Mouse (Mus musculus) forebrain, embryonic 12.5 days (tissue): ENCODE results near the gene Hps1. TPM values are rescaled to one million over a fixed set of nuclear protein-coding genes. Genes with fewer than 3 reads are reported as not detected.
"Not testable (repeated sequence)": the region's sequence is repeated elsewhere in the genome, so short reads cannot be mapped to it uniquely, and the experiment has no call there.

Source experiments
- ATAC-seq: fragments of 200-750 bp; cut with Nextera tagmentation; 2 replicates; pipeline ENCODE4 v1.8.0; 2017; ENCODE audit warnings: moderate TSS enrichment; ENCODE audit not compliant: low FRiP score
- H3K27ac ChIP-seq: fragments of 300-500 bp; sonication (generic); 2 replicates; pipeline ENCODE4 v1.5.1; 2016; ENCODE audit warnings: mild to moderate bottlenecking
- H3K27me3 ChIP-seq: fragments of 300-500 bp; sonication (generic); 2 replicates; pipeline ENCODE4 v1.6.1; 2016; ENCODE audit warnings: mild to moderate bottlenecking
- H3K36me3 ChIP-seq: fragments of 300-500 bp; sonication (generic); replicated peaks from 2 replicates; pipeline ENCODE4 v1.6.1; 2016; ENCODE audit warnings: mild to moderate bottlenecking
- H3K4me1 ChIP-seq: fragments of 300-500 bp; sonication (generic); 2 replicates; pipeline ENCODE4 v1.6.1; 2016
- H3K4me2 ChIP-seq: fragments of 300-500 bp; sonication (generic); 2 replicates; pipeline ENCODE4 v1.6.1; 2016; ENCODE audit warnings: mild to moderate bottlenecking, moderate library complexity
- H3K4me3 ChIP-seq: fragments of 300-500 bp; sonication (generic); replicated peaks from 2 replicates; pipeline ENCODE4 v1.5.1; 2016; ENCODE audit warnings: mild to moderate bottlenecking
- H3K9ac ChIP-seq: fragments of 300-500 bp; sonication (generic); 2 replicates; pipeline ENCODE4 v1.6.1; 2016; ENCODE audit warnings: mild to moderate bottlenecking
- H3K9me3 ChIP-seq: fragments of 300-500 bp; sonication (generic); 2 replicates; pipeline ENCODE4 v1.6.1; 2016
- WGBS: fragments of 180-500 bp; shearing (Covaris S2); methylation state at CpG from one replicate; pipeline ENCODE4 v1.1.7; 2016; 5-methylcytosine and 5-hydroxymethylcytosine counted together
- polyA plus RNA-seq: library from polyadenylated mRNA; unstranded; fragments of >200 nt; fragmentation: Nextera tagmentation; extraction: Ambion mirVana; gene quantifications from 2 replicates; pipeline ENCODE4 v1.2.1, GENCODE M21; 2016

Gene Hps1
- polyA plus RNA-seq, 1 experiment from 2014 or later: 16.9 TPM

- no peak overlapping the region for H3K9ac ChIP-seq
- H3K4me3 ChIP-seq: no peak overlapping the region
- 11% methylated on average over 8 of the region's 8 CpGs for WGBS
- peaks cover 10% of the 10 kb centered on the region; the same call in 1 of the 2 replicates for H3K27me3 ChIP-seq
- no peak for ATAC-seq
- H3K27ac ChIP-seq: no peak overlapping the region
- no peak overlapping the region for H3K4me2 ChIP-seq
- H3K4me1 ChIP-seq: peaks cover 22% of the 10 kb centered on the region
- H3K36me3 ChIP-seq: no peaks in the 10 kb centered on the region
- no peaks in the 10 kb centered on the region for H3K9me3 ChIP-seq
Measured at GRCm38 (mm10) chr19:42785562-42786220, 5.9 kb upstream of the Hps1 start.

- 44% methylated on average over 2 of the region's 2 CpGs for WGBS
- H3K36me3 ChIP-seq: no peaks in the 10 kb centered on the region
- H3K4me3 ChIP-seq: no peak overlapping the region
- H3K27ac ChIP-seq: no peak overlapping the region
- no peaks in the 10 kb centered on the region for H3K9me3 ChIP-seq
- H3K9ac ChIP-seq: no peak overlapping the region
- peaks cover 22% of the 10 kb centered on the region for H3K4me1 ChIP-seq
- H3K4me2 ChIP-seq: no peak overlapping the region
- ATAC-seq: no peak
- H3K27me3 ChIP-seq: peaks cover 10% of the 10 kb centered on the region; the same call in 1 of the 2 replicates
Measured at GRCm38 (mm10) chr19:42785129-42785528, 5.4 kb upstream of the Hps1 start.

- H3K27me3 ChIP-seq, H3K36me3 ChIP-seq, ATAC-seq, H3K9me3 ChIP-seq: not testable (repeated sequence)
- Histone ChIP-seq H3K4me3 (peak overlapping the region; percentile 55), H3K4me1 (peaks cover 19% of the 10 kb centered on the region), H3K27ac (peak overlapping the region; percentile 74; the same call in 1 of the 2 replicates), H3K4me2 (peak overlapping the region; percentile 59), H3K9ac (peak overlapping the region; percentile 57)
- whole genome bisulfite sequencing: 49% methylated on average over 7 of the region's 7 CpGs
Measured at GRCm38 (mm10) chr19:42780156-42780538, 369 bp upstream of the Hps1 start.

GRCm38 (mm10) chr19:42777801-42778200 lies 2.0 kb downstream of the Hps1 start:
- no peaks in the 10 kb centered on the region for H3K36me3 ChIP-seq
- H3K9ac ChIP-seq: no peak overlapping the region
- no peak overlapping the region for H3K4me3 ChIP-seq
- WGBS: 81% methylated on average over 5 of the region's 5 CpGs
- H3K27me3 ChIP-seq: no peaks in the 10 kb centered on the region
- H3K4me2 ChIP-seq: no peak overlapping the region
- no peak overlapping the region for H3K27ac ChIP-seq
- ATAC-seq: no peak
- H3K9me3 ChIP-seq: no peaks in the 10 kb centered on the region
- H3K4me1 ChIP-seq: peaks cover 12% of the 10 kb centered on the region

GRCm38 (mm10) chr19:42776813-42777212 lies 3.0 kb downstream of the Hps1 start:
- H3K36me3 ChIP-seq: no peaks in the 10 kb centered on the region
- no peak overlapping the region for H3K4me2 ChIP-seq
- H3K4me3 ChIP-seq: no peak overlapping the region
- no peaks in the 10 kb centered on the region for H3K9me3 ChIP-seq
- H3K27me3 ChIP-seq: no peaks in the 10 kb centered on the region
- 100% methylated on average over 1 of the region's 1 CpGs for WGBS
- H3K27ac ChIP-seq: no peak overlapping the region
- peaks cover 12% of the 10 kb centered on the region for H3K4me1 ChIP-seq
- no peak for ATAC-seq
- H3K9ac ChIP-seq: no peak overlapping the region

GRCm38 (mm10) chr19:42770141-42770872 lies 9.5 kb downstream of the Hps1 start:
- Histone ChIP-seq H3K27ac (no peak overlapping the region), H3K9ac (no peak overlapping the region), H3K4me2 (no peak overlapping the region), H3K4me1 (no peaks in the 10 kb centered on the region), H3K36me3 (peaks cover 18% of the 10 kb centered on the region; the same call in 1 of the 2 replicates), H3K27me3 (no peaks in the 10 kb centered on the region), H3K9me3 (no peaks in the 10 kb centered on the region), H3K4me3 (no peak overlapping the region)
- no peak for ATAC-seq
- 88% methylated on average over 23 of the region's 23 CpGs for WGBS

- Histone ChIP-seq H3K9me3 (no peaks in the 10 kb centered on the region), H3K9ac (no peak overlapping the region), H3K4me3 (no peak overlapping the region), H3K4me2 (no peak overlapping the region), H3K4me1 (no peaks in the 10 kb centered on the region), H3K27me3 (no peaks in the 10 kb centered on the region), H3K27ac (no peak overlapping the region), H3K36me3 (peaks cover 18% of the 10 kb centered on the region; the same call in 1 of the 2 replicates)
- WGBS: 91% methylated on average over 10 of the region's 10 CpGs
- ATAC-seq: no peak
Measured at GRCm38 (mm10) chr19:42769648-42770047, 10.1 kb downstream of the Hps1 start.

- 66% methylated on average over 8 of the region's 8 CpGs for whole genome bisulfite sequencing
- Histone ChIP-seq H3K9me3 (no peaks in the 10 kb centered on the region), H3K4me3 (no peak overlapping the region), H3K4me1 (no peaks in the 10 kb centered on the region), H3K36me3 (peaks cover 18% of the 10 kb centered on the region; the same call in 1 of the 2 replicates), H3K4me2 (no peak overlapping the region), H3K27me3 (no peaks in the 10 kb centered on the region), H3K9ac (no peak overlapping the region), H3K27ac (no peak overlapping the region)
- no peak for ATAC-seq
Measured at GRCm38 (mm10) chr19:42767361-42767760, 12.4 kb downstream of the Hps1 start.

- no peak for ATAC-seq
- Histone ChIP-seq H3K4me1 (no peaks in the 10 kb centered on the region), H3K4me3 (no peak overlapping the region), H3K4me2 (no peak overlapping the region), H3K27ac (no peak overlapping the region), H3K9me3 (no peaks in the 10 kb centered on the region), H3K9ac (no peak overlapping the region), H3K36me3 (peaks cover 14% of the 10 kb centered on the region; the same call in 1 of the 2 replicates), H3K27me3 (no peaks in the 10 kb centered on the region)
- WGBS: 76% methylated on average over 10 of the region's 10 CpGs
Measured at GRCm38 (mm10) chr19:42764398-42764797, 15.4 kb downstream of the Hps1 start.

- 93% methylated on average over 6 of the region's 6 CpGs for WGBS
- Histone ChIP-seq H3K4me1 (peaks cover 29% of the 10 kb centered on the region), H3K9me3 (no peaks in the 10 kb centered on the region), H3K4me2 (no peak overlapping the region), H3K27me3 (0 out of 2 replicates have a peak, but pooled peaks cover 4% of the 10 kb centered on the region), H3K36me3 (0 out of 2 replicates have a peak, but pooled peaks cover 4% of the 10 kb centered on the region), H3K4me3 (no peak overlapping the region), H3K9ac (no peak overlapping the region), H3K27ac (no peak overlapping the region)
- no peak for ATAC-seq
Measured at GRCm38 (mm10) chr19:42756671-42757070, 23.1 kb downstream of the Hps1 start.

- Histone ChIP-seq H3K9ac (no peak overlapping the region), H3K4me1 (peaks cover 34% of the 10 kb centered on the region), H3K36me3 (0 out of 2 replicates have a peak, but pooled peaks cover 4% of the 10 kb centered on the region), H3K4me2 (no peak overlapping the region), H3K4me3 (no peak overlapping the region), H3K27me3 (0 out of 2 replicates have a peak, but pooled peaks cover 6% of the 10 kb centered on the region), H3K27ac (no peak overlapping the region), H3K9me3 (no peaks in the 10 kb centered on the region)
- ATAC-seq: no peak
- WGBS: 83% methylated on average over 15 of the region's 15 CpGs
Measured at GRCm38 (mm10) chr19:42755148-42755870, 24.5 kb downstream of the Hps1 start.
